Mouse (Mus musculus) heart, adult 11 months (tissue): Measurements from ENCODE around the gene Camp.
"Not testable (repeated sequence)": the region's sequence is repeated elsewhere in the genome, so short reads cannot be mapped to it uniquely, and the experiment has no call there.

Experiments
- DNase-seq: peaks from one replicate; pipeline ENCODE4 v3.0.0; 2022

The Camp gene

GRCm38 (mm10) chr9:109850099-109850498 lies 682 bp upstream of the Camp start:
- DNase-seq: no peak

- DNase-seq: no peak
Observed at GRCm38 (mm10) chr9:109833088-109833412, 16.4 kb downstream of the Camp start.

DNA sequence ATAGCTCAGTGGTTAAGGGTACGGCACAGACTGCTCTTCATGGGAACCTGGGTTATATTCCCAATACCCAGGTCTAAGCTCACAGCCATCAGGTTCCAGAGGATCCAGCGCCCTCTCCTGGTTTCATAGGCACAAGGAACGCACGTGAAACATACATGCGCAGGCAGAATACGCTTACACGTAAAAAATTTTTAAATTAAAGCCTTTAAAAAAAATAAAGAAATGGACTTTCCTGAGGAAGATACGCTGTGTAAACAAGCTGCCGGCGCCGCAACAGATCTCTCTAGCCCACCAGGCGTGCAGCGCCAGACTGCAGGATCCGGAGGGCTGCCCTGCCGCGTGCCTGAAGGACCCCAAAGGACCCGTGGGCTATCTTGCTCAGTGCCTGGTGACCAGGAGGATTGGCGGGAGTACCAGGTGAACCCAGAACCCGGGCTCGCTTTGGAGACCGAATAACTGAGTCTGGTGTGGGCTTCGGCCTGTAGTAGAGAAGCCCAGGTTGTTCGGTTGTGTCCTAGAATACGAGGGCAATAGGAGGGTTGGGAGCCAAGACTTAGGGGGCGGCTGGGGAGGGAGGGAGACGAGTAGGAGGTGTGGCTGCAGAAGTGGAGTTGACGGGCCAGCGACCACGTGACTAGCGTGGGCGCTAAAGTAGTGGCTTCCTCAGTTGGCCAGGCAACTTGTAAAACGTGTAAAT lies 16.9 kb downstream of the Camp start, which contains the start of gene Nme6:
Gene Nme6 (plus strand): TSS at position 359 of the 697 bp plus-strand sequence.
- peak; percentile 98 for DNase-seq

GRCm38 (mm10) chr9:109826181-109826580 lies 23.2 kb downstream of the Camp start:
- no peak for DNase-seq

DNA sequence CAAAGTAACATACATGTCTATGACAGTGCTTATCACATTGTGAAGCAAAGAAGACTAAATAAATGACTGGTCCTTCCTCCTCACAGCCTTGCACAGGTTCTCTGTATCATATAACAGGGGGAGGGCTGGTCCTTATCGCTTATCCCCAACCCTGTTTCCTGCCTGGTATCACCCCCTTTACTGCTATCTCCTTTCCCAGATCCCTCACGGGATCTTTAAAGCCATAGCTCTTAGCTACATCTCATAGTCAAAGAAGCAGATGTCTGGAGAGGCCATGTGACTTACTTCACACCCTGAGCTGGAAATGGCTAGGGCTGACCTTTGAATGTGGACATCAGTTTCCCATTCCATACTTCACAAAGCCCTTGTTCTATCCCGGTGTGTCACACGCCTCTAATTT lies 23.7 kb downstream of the Camp start:
- DNase-seq: no peak

DNA sequence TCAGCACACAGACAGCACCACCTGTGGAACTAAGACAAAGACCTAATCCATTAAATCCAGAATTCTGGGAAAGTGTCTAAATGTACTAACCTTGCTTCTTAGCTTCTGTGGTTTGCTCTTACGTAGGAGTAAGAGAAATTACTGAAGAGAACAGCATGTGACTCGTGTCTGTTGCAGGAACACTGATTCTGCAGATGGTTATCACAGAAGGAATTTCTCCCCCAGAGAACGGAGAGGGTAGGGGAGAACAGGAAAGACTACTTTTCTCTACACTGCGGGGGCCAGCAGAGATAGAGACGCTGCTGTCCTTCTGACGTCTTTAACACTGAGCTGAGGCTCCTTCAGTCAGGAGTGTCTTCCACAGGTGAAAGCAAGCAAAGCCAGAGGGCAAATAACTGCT lies 33.1 kb downstream of the Camp start:
- no peak for DNase-seq

DNA sequence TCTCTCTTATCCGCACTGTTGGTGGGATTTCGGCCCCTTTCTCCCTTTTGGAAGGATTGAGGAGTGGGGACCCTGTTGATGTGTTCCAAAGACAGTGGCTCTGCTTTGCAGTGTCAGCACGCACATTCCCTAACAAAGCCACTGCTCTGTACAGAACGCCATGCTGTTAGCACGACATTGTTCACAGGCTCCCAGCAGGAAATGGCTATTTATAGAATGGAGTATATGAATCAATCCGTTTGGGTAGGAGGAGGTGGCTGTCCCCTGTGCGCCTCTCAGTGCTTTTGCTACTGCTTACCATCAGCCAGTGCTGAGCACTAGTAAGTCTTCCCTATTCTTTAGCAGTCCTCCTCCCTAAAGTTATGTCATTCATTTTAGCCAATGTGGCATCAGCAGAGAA lies 36.0 kb downstream of the Camp start:
- DNase-seq: no peak

DNA sequence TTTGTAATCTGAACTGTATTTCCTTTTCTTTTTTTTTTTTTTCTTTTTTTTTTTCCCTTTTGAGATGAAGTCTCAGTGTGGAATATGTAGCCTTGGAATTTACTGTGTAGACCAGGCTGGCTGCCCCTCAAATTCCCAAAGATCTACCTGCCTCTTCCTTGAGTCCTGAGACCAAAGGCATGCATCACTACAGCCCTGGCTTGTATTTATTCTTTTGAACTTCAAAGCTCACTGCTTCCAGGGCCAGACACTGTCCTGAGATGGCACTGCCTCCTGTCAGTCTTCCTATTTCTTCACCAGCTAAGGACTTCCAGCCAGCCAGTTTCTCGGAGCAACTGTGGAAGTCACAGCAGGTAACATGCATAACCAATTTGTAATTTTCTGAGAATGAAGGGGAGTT lies 37.4 kb downstream of the Camp start, which contains the start of gene Spink8:
Gene Spink8 (plus strand): TSS at position 301 of the 400 bp plus-strand sequence.
- DNase-seq: no peak

DNA sequence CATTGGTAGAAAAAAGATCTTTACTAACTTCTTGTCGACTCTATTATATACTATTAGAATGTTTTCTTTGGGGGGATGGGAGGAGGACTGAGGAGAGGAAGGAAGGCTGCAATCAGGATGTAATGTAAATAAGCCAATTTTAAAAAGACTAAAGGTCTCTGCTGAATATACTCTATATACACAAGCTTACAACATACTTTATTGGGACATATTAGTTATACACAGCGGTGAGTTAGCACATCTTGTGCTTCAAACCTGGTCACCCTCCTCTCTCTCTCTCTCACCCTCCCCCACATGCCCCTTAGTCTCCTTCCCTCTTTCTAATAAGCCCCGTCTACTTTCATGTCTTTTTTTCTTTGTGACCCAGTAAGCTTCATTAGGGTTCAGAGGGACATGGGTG lies 41.5 kb downstream of the Camp start:
- DNase-seq: no peak

DNA sequence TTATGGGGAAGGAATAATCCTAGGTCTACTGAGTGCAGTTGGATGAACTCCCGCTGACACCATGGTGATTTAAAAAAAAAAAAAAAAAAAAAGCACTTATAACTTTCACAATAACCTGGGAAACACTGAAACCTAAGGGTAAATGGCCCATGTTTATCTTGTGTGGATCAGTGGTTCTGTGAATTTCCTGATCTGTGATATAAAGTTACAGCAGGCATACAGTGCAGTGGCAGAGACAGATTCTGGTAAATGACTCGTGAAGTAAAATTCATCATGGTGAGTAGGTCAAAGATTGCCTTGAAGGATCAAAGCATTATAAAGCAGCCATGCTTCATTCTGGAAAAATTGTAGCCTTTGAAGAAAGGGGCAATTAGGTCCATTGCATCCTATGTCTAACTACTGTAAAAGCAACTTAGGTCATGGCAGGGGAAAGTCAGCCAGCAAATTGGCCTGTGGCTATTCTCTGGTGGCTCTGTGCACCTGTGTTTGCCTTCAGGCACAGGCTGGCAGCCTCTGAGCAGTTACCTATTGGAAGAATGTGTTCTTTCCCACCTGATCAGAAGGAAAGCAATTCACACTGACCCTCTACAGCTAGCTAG lies 42.6 kb downstream of the Camp start:
- no peak for DNase-seq

- DNase-seq: no peak
Observed at GRCm38 (mm10) chr9:109806260-109806659, 43.2 kb downstream of the Camp start.

GRCm38 (mm10) chr9:109805596-109805995 lies 43.8 kb downstream of the Camp start:
- DNase-seq: not testable (repeated sequence)

GRCm38 (mm10) chr9:109798051-109798450 lies 51.4 kb downstream of the Camp start:
- DNase-seq: no peak
